Mouse (Mus musculus) testis, adult 2 months (tissue): ENCODE data around the gene Crim1. TPM values are rescaled to one million over a fixed set of nuclear protein-coding genes. Genes with fewer than 3 reads are reported as not detected.

Experiments
- H3K27ac ChIP-seq: fragments of 200-500 bp; 2 replicates; pipeline ENCODE4 v1.5.1; 2012; ENCODE audit warnings: low read depth, low read length; ENCODE audit not compliant: control insufficient read depth, insufficient read depth
- H3K27me3 ChIP-seq: fragments of 200-500 bp; 2 replicates; pipeline ENCODE4 v1.6.1; 2012; ENCODE audit warnings: mild to moderate bottlenecking, low read length, moderate library complexity; ENCODE audit not compliant: control insufficient read depth, insufficient read depth
- H3K36me3 ChIP-seq: fragments of 200-500 bp; 2 replicates; pipeline ENCODE4 v1.6.1; 2012; ENCODE audit warnings: mild to moderate bottlenecking, low read length; ENCODE audit not compliant: control insufficient read depth, insufficient read depth
- H3K4me1 ChIP-seq: fragments of 200-500 bp; 2 replicates; pipeline ENCODE4 v1.6.1; 2012; ENCODE audit warnings: low read length; ENCODE audit not compliant: control insufficient read depth, insufficient read depth
- H3K4me3 ChIP-seq: fragments of 200-500 bp; 2 replicates; pipeline ENCODE4 v1.5.1; 2012; ENCODE audit warnings: low read depth, mild to moderate bottlenecking, low read length, moderate library complexity, mixed read lengths; ENCODE audit not compliant: control insufficient read depth
- CTCF ChIP-seq: fragments of 200-500 bp; IDR thresholded peaks from 2 replicates; pipeline ENCODE4 v1.5.1; 2012; ENCODE audit warnings: low read depth, mild to moderate bottlenecking, inconsistent platforms, low read length, moderate library complexity; ENCODE audit not compliant: control insufficient read depth, insufficient read depth, insufficient replicate concordance
- POLR2A ChIP-seq: fragments of 200-500 bp; IDR thresholded peaks from 2 replicates; pipeline ENCODE4 v1.6.1; 2012; ENCODE audit warnings: low read depth, mild to moderate bottlenecking, inconsistent platforms, low read length, moderate library complexity; ENCODE audit not compliant: control insufficient read depth
- polyA plus RNA-seq: library from polyadenylated mRNA; depleted of rRNA; stranded (reverse); fragments of >200 nt; gene quantifications from 2 replicates; pipeline ENCODE4 v1.2.3, GENCODE M21; 2012

The Crim1 gene
- polyA plus RNA-seq, 1 experiment, result 3.5 TPM

DNA sequence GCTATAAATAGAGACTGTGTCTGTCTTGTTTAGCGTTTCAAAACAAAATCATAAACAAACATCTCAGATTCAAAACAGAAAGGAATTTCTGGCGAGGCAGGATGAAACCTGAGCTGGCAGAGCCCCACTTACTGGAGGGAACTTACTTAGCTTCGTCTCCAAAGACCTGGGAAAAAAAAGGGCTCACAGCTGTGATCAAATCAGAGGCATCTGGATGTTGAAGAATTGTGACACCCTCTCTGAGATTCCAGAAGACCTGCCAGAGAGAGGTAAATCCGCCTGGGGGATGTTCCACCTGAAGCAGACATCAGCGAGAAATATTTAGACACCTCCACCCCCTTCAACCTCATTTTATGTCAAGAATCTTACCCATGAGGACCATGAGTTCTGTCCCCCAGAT lies 11.8 kb downstream of the Crim1 start:
- Histone ChIP-seq H3K4me1 (no peaks in the 10 kb centered on the region), H3K27me3 (no peaks in the 10 kb centered on the region), H3K4me3 (no peak overlapping the region), H3K36me3 (no peaks in the 10 kb centered on the region), H3K27ac (no peak overlapping the region)
- TF ChIP-seq CTCF (no peak), POLR2A (no peak)

DNA sequence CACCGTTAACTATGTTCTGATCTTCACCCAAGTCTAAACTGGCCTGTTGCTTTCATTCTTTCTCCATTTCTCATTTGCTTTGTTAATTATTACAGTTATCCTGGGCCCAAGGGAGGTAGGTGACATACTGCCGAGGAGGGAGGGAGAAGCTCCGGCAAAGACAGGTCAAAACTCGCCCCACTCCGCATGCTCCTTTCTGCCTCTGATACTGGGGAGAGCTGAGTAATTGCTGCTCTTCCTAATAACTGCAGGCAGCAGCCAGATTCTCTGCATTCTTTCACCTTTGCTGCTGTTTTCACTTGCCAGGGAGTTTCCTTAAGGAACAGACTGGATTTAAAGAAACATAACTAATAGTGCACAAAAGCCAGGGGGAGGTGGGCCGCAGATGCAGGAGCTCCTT lies 13.1 kb downstream of the Crim1 start:
- no peaks in the 10 kb centered on the region for H3K4me1 ChIP-seq
- H3K27ac ChIP-seq, result no peak overlapping the region
- TF ChIP-seq CTCF (no peak), POLR2A (no peak)
- no peak overlapping the region for H3K4me3 ChIP-seq
- H3K27me3 ChIP-seq, result no peaks in the 10 kb centered on the region
- H3K36me3 ChIP-seq, result no peaks in the 10 kb centered on the region

DNA sequence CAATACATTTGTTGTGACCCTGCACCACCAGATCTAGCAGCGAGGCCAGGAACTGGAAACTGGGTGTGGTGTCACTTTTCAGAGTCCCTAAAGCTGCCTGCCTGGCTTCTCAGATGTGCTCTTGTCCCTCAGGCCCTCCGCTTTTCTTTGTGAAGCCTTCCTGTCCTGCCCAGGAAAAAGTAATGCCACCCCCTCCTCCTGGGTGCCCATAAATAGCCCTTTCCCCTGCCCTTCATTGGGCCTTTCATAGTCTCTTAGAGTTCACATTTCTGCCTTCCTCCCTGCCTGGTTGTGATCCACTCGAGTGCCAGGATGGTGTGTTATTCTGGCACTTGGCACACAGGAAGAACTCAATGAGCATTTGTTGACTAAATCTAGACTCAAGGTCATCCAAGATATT lies 16.5 kb downstream of the Crim1 start:
- Histone ChIP-seq H3K36me3 (no peaks in the 10 kb centered on the region), H3K27ac (no peak overlapping the region), H3K27me3 (no peaks in the 10 kb centered on the region), H3K4me3 (no peak overlapping the region), H3K4me1 (no peaks in the 10 kb centered on the region)
- no peak for TF ChIP-seq CTCF

DNA sequence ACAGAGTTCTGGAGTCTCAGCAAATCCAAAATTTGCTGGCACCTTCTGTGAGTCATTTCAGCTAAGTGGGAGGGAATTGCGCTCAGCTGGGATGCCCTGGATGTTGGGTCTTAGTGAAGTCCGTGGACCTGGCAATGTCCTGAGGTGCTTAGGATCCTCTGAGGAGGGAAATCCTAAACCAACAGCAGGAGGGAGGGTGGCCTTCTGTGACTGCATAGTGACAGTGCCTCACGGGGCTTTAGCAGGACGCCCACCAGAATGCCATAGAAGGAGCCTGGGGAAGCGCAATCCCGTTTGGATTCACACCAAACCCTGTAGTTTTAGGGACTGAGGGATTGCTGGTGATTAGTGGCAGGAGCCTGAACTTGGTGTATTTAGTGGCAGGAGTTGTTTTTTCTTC lies 17.4 kb downstream of the Crim1 start:
- H3K36me3 ChIP-seq, result no peaks in the 10 kb centered on the region
- H3K27ac ChIP-seq, result no peak overlapping the region
- H3K4me3 ChIP-seq, result no peak overlapping the region
- no peak for TF ChIP-seq CTCF
- no peak for TF ChIP-seq POLR2A
- no peaks in the 10 kb centered on the region for H3K27me3 ChIP-seq
- no peaks in the 10 kb centered on the region for H3K4me1 ChIP-seq

DNA sequence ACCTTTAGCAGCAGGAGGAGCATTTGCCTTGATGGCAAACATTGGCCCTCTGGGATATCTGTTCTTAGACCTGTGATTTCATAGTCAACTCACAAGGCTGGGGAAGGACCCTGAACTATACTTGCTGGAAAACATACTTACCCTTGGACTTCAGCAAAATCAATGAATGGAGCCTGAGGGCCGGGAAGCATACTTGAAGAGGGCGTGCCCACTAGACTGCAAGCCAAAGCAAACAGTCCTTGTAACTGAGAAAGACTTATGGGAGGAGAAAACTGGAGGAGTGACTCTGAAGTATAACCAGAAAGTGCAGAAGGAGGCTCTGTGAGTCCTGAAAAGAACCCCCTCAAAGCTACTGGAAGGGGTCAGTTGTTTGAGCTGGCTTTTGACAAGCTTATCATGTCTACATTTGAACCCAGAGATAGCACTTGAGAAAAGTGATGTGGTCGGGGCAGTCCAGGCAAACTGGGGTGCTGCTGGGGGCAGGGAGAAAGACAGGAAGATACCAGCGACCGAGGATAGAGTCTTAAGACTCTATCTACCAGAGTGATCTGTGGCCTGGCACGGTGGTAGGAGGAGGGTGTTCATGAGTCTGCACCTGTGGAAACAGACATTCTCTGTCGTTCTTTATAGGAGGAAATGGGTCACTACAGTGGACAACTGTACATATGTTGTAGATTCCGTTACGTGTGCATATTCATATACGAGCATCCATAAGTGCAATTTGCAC lies 18.6 kb downstream of the Crim1 start:
- Histone ChIP-seq H3K4me3 (no peak overlapping the region), H3K27me3 (no peaks in the 10 kb centered on the region), H3K27ac (no peak overlapping the region), H3K36me3 (no peaks in the 10 kb centered on the region), H3K4me1 (no peaks in the 10 kb centered on the region)
- TF ChIP-seq CTCF (no peak), POLR2A (no peak)

DNA sequence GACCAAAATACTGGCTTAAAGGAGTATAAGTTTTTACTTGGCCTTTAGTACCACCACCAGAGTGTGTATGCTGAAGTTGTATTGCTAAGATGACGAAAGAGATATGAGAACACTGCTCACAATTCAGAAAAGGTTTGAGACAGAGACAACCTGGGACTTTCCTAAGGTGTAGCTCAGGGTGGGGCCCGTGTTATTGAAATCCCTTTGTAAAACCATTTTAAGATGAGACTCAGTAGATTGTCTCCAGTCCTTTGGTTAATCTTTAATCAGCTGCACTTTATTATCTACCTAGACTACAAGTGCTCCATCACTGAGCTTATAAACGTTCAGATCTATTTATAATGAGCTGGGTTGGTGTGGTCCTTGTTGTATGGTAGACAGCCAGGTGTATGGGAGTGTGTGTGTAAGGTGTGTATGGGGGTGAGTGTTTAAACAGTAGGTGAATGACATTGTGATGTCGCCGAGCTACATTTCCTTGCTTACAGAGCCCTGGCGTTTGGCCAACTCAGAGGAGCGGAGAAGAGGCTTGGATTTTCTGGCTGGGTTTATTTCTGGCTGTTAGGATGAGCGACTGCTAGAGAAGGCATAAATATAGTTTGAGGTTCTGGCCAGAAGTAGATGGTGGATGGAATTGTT lies 21.1 kb downstream of the Crim1 start:
- Histone ChIP-seq H3K27ac (no peak overlapping the region), H3K4me3 (no peak overlapping the region), H3K27me3 (no peaks in the 10 kb centered on the region), H3K36me3 (no peaks in the 10 kb centered on the region), H3K4me1 (no peaks in the 10 kb centered on the region)
- no peak for TF ChIP-seq CTCF

DNA sequence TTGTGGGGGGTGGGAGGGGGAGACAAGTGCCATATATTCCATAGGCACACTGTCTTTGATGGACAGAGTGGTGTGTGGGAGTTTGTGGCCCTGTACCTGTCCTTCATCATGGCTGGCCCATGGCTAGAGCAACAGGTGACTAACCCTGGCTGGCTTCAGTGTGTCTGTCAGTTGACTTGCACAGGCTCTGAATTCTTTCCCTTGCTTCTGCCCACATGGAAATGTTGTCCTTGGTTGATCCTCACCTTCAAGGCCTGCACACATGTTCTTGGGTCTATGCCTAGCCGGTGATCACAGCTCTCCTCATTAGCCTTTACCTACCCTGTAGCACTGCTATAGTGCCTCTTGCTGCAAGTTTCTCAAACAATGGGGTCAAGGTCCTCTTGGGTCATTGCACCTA lies 21.8 kb downstream of the Crim1 start:
- no peak for TF ChIP-seq POLR2A
- TF ChIP-seq CTCF, result no peak
- Histone ChIP-seq H3K36me3 (no peaks in the 10 kb centered on the region), H3K27me3 (no peaks in the 10 kb centered on the region), H3K4me1 (no peaks in the 10 kb centered on the region), H3K4me3 (no peak overlapping the region), H3K27ac (no peak overlapping the region)
